8 mouse cellular contexts compared by ENCODE assay signal in genomic region chr7:38217417-38218171, GRCm38 (mm10). TPM values are rescaled to one million over a fixed set of nuclear protein-coding genes. Genes with fewer than 3 reads are reported as not detected.
DNase-seq lines count a peak whose midpoint lies in the region; ATAC-seq and TF ChIP-seq lines count a peak whose summit lies in the region.

No protein-coding gene starts in this region.

- H3K4me2 ChIP-seq in forebrain, postnatal 0 days (ENCODE audit: low read depth) = no peak overlapping the region
- no peak overlapping the region for H3K4me2 ChIP-seq in forebrain, embryonic 13.5 days
- H3K4me2 ChIP-seq in heart, embryonic 12.5 days = no peak overlapping the region
- no peak overlapping the region for H3K4me2 ChIP-seq in forebrain, embryonic 15.5 days (replicated peaks)

- no peaks in the 10 kb centered on the region for H3K36me3 ChIP-seq in forebrain, postnatal 0 days (ENCODE audit: insufficient read depth)
- no peaks in the 10 kb centered on the region for H3K36me3 ChIP-seq in forebrain, embryonic 13.5 days (ENCODE audit: poor library complexity, severe bottlenecking)
- H3K36me3 ChIP-seq in heart, embryonic 12.5 days = peaks cover 26% of the 10 kb centered on the region
- H3K36me3 ChIP-seq in forebrain, embryonic 15.5 days = no peaks in the 10 kb centered on the region

- peak; percentile 7 for DNase-seq in forebrain, postnatal 0 days
- DNase-seq in adrenal gland, postnatal 36 days = peak; percentile 82 to 87
- DNase-seq in layer of hippocampus, adult 18-20 months (ENCODE audit: low spot score in 2 of 2) = peak; percentile 40 to 84
- peak; percentile 84 for DNase-seq in lung, postnatal 14 days
- DNase-seq in urinary bladder, postnatal 36 days (ENCODE audit: low spot score in 2 of 2) = peak; percentile 64 to 90

- 68% methylated on average over 5 of the region's 5 CpGs for WGBS in forebrain, postnatal 0 days
- 66% methylated on average over 5 of the region's 5 CpGs for WGBS in forebrain, embryonic 13.5 days
- WGBS in heart, embryonic 12.5 days = 63% methylated on average over 5 of the region's 5 CpGs
- WGBS in forebrain, embryonic 15.5 days = 69% methylated on average over 5 of the region's 5 CpGs

- no peak for TF ChIP-seq CTCF in forebrain, postnatal 0 days (IDR thresholded peaks at IDR 0.05; ENCODE audit: low read depth)

- H3K4me3 ChIP-seq in forebrain, postnatal 0 days (ENCODE audit: low read depth, low read length) = no peak overlapping the region
- H3K4me3 ChIP-seq in forebrain, embryonic 13.5 days = no peak overlapping the region
- H3K4me3 ChIP-seq in heart, embryonic 12.5 days = no peak overlapping the region
- H3K4me3 ChIP-seq in forebrain, embryonic 15.5 days = no peak overlapping the region

- no peaks in the 10 kb centered on the region for H3K4me1 ChIP-seq in forebrain, postnatal 0 days (ENCODE audit: insufficient read depth)
- no peaks in the 10 kb centered on the region for H3K4me1 ChIP-seq in forebrain, embryonic 13.5 days
- H3K4me1 ChIP-seq in heart, embryonic 12.5 days (replicated peaks) = peaks cover 16% of the 10 kb centered on the region
- no peaks in the 10 kb centered on the region for H3K4me1 ChIP-seq in forebrain, embryonic 15.5 days

- H3K27ac ChIP-seq in forebrain, postnatal 0 days (ENCODE audit: low read depth, low read length) = no peak overlapping the region
- H3K27ac ChIP-seq in forebrain, embryonic 13.5 days = no peak overlapping the region
- H3K27ac ChIP-seq in heart, embryonic 12.5 days (ENCODE audit: poor library complexity, severe bottlenecking) = no peak overlapping the region
- no peak overlapping the region for H3K27ac ChIP-seq in forebrain, embryonic 15.5 days (replicated peaks)

- H3K27me3 ChIP-seq in forebrain, postnatal 0 days (ENCODE audit: insufficient read depth, low read length) = no peaks in the 10 kb centered on the region
- H3K27me3 ChIP-seq in forebrain, embryonic 13.5 days = no peaks in the 10 kb centered on the region
- no peaks in the 10 kb centered on the region for H3K27me3 ChIP-seq in heart, embryonic 12.5 days (replicated peaks)
- H3K27me3 ChIP-seq in forebrain, embryonic 15.5 days = no peaks in the 10 kb centered on the region

- no peak overlapping the region for H3K9ac ChIP-seq in forebrain, postnatal 0 days
- H3K9ac ChIP-seq in forebrain, embryonic 13.5 days = no peak overlapping the region
- no peak overlapping the region for H3K9ac ChIP-seq in heart, embryonic 12.5 days
- no peak overlapping the region for H3K9ac ChIP-seq in forebrain, embryonic 15.5 days (replicated peaks)

- no peaks in the 10 kb centered on the region for H3K9me3 ChIP-seq in forebrain, postnatal 0 days (ENCODE audit: low read length)
- no peaks in the 10 kb centered on the region for H3K9me3 ChIP-seq in forebrain, embryonic 13.5 days (replicated peaks)
- H3K9me3 ChIP-seq in heart, embryonic 12.5 days (replicated peaks) = no peaks in the 10 kb centered on the region
- no peaks in the 10 kb centered on the region for H3K9me3 ChIP-seq in forebrain, embryonic 15.5 days

- ATAC-seq in forebrain, postnatal 0 days = peak; percentile 69
- ATAC-seq in forebrain, embryonic 13.5 days = no peak
- peak; percentile 19; the same call in 1 of the 2 replicates for ATAC-seq in heart, embryonic 12.5 days (ENCODE audit: insufficient number of reproducible peaks, low FRiP score)
- no peak for ATAC-seq in forebrain, embryonic 15.5 days (replicated peaks)

RNA-seq across cellular contexts. Expression of gene Plekhf1, which starts 10.2 kb away (rescaled TPM):
- total RNA-seq in forebrain, postnatal 0 days (2014; rRNA removed) = 0.62 and 0.86 TPM in 2 replicates
- polyA plus RNA-seq in forebrain, postnatal 0 days (2015; fragmentation: Nextera tagmentation; extraction: Ambion mirVana) = 0.52 and 0.54 TPM in 2 replicates
- polyA plus RNA-seq in forebrain, embryonic 13.5 days (2015; fragmentation: Nextera tagmentation; extraction: Ambion mirVana) = 0.67 and 0.71 TPM in 2 replicates
- total RNA-seq in adrenal gland, postnatal 36 days (2021) = 1 to 10 TPM; 2.6 to 4.2 TPM
- polyA plus RNA-seq in heart, embryonic 12.5 days (2016; fragmentation: Nextera tagmentation; extraction: Ambion mirVana) = 1.7 TPM in 2 replicates
- total RNA-seq in layer of hippocampus, adult 18-20 months (2021) = 1 to 10 TPM; 2.4 to 4.4 TPM
- polyA plus RNA-seq in forebrain, embryonic 15.5 days (2015; fragmentation: Nextera tagmentation; extraction: Ambion mirVana) = 0.61 and 0.68 TPM in 2 replicates

RNA-seq across cellular contexts. Expression of gene 1600014C10Rik, which starts 34.6 kb away (rescaled TPM):
- total RNA-seq in forebrain, postnatal 0 days (2014; rRNA removed) = 18.2 and 24.9 TPM in 2 replicates
- 12.8 and 20.8 TPM in 2 replicates for polyA plus RNA-seq in forebrain, postnatal 0 days (2015; fragmentation: Nextera tagmentation; extraction: Ambion mirVana)
- 12.5 and 14.0 TPM in 2 replicates for polyA plus RNA-seq in forebrain, embryonic 13.5 days (2015; fragmentation: Nextera tagmentation; extraction: Ambion mirVana)
- total RNA-seq in adrenal gland, postnatal 36 days (2021) = 10 to 100 TPM; 34.2 to 43.7 TPM
- polyA plus RNA-seq in heart, embryonic 12.5 days (2016; fragmentation: Nextera tagmentation; extraction: Ambion mirVana) = 13.5 and 14.1 TPM in 2 replicates
- total RNA-seq in layer of hippocampus, adult 18-20 months (2021) = 10 to 100 TPM; 26.0 to 27.4 TPM
- polyA plus RNA-seq in forebrain, embryonic 15.5 days (2015; fragmentation: Nextera tagmentation; extraction: Ambion mirVana) = 16.8 and 17.7 TPM in 2 replicates

RNA-seq across cellular contexts. Expression of gene Pop4, which starts 53.6 kb away (rescaled TPM):
- 76.9 and 100 TPM in 2 replicates for total RNA-seq in forebrain, postnatal 0 days (2014; rRNA removed)
- 74.9 and 83.0 TPM in 2 replicates for polyA plus RNA-seq in forebrain, postnatal 0 days (2015; fragmentation: Nextera tagmentation; extraction: Ambion mirVana)
- 92.4 and 99.8 TPM in 2 replicates for polyA plus RNA-seq in forebrain, embryonic 13.5 days (2015; fragmentation: Nextera tagmentation; extraction: Ambion mirVana)
- 10 to 100 TPM; 29.3 to 53.6 TPM for total RNA-seq in adrenal gland, postnatal 36 days (2021)
- polyA plus RNA-seq in heart, embryonic 12.5 days (2016; fragmentation: Nextera tagmentation; extraction: Ambion mirVana) = 41.6 and 42.4 TPM in 2 replicates
- total RNA-seq in layer of hippocampus, adult 18-20 months (2021) = 10 to 100 TPM; 19.5 to 21.3 TPM
- 90.7 and 94.9 TPM in 2 replicates for polyA plus RNA-seq in forebrain, embryonic 15.5 days (2015; fragmentation: Nextera tagmentation; extraction: Ambion mirVana)

Comparison
In these comparisons a context has a peak if more than half of its experiments do, and no peak if none do; other contexts are left out.
1. ATAC-seq: peak in forebrain, postnatal 0 days (single experiment) and heart, embryonic 12.5 days (single experiment); none in forebrain, embryonic 13.5 days (single experiment) and forebrain, embryonic 15.5 days (single experiment).
2. DNase-seq: peak in every context shown above with its lines; median percentile 84 in adrenal gland, postnatal 36 days; 84 in lung, postnatal 14 days; 77 in urinary bladder, postnatal 36 days; 62 in layer of hippocampus, adult 18-20 months; 7 in forebrain, postnatal 0 days.